Mouse (Mus musculus) left cerebral cortex, adult 9 months (tissue): Measurements from ENCODE around the gene Tpst1.
A peak's percentile ranks its signal among the peaks of the same experiment; 100 is the strongest.
"Not testable (repeated sequence)": the region's sequence is repeated elsewhere in the genome, so short reads cannot be mapped to it uniquely, and the experiment has no call there.

Source experiments
- DNase-seq, 2 experiments: peaks; one replicate each; pipeline ENCODE4 v3.0.0; 2022; ENCODE audit warnings: low spot score in 2 of 2

The Tpst1 gene

GRCm38 (mm10) chr5:130073026-130073425 lies at the start of gene Tpst1:
Gene Tpst1, plus strand, starts transcription at chr5:130073326.
- DNase-seq = no peak

- DNase-seq = peak; percentile 50 to 81
Observed at GRCm38 (mm10) chr5:130023767-130024539, 49.2 kb upstream of the Tpst1 start.

DNA sequence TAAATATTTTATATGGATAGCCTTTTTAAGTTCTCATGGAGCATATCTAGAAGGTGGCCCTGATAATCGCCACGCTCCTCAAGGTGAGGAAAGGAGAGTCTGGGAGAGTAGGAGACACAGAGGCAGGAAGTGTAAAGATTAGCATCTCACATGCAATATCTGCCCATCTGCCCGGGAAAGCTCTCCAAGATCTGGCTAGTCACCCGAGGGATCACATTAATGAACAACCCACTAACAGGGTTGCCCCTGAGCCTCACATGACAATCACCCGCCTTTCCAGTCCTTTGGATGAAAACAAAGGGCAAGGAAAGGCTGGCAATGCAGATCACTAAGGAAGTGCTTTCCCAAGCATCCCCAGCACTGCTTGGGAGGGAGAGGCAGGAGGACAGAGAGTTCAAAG lies 46.0 kb upstream of the Tpst1 start:
- no peak for DNase-seq

DNA sequence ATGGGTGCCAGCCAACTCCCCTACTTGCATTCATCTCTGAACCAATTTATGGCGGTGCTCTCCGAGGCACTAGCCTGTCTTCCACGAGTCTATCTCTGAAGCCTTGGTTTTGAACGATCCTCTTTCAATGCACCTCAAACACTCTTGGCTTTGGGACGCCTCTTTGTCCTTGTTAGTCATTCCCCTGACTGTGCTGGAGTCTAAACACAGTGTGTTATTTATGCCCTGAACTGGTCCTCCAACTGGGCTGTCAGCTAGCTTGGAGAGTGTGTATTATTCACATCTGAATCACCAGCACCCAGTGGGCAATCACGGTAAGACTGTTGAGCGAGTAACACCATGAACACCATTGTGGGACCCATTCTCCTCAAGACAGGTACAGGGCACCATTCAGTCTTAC lies 45.4 kb upstream of the Tpst1 start:
- no peak for DNase-seq

DNA sequence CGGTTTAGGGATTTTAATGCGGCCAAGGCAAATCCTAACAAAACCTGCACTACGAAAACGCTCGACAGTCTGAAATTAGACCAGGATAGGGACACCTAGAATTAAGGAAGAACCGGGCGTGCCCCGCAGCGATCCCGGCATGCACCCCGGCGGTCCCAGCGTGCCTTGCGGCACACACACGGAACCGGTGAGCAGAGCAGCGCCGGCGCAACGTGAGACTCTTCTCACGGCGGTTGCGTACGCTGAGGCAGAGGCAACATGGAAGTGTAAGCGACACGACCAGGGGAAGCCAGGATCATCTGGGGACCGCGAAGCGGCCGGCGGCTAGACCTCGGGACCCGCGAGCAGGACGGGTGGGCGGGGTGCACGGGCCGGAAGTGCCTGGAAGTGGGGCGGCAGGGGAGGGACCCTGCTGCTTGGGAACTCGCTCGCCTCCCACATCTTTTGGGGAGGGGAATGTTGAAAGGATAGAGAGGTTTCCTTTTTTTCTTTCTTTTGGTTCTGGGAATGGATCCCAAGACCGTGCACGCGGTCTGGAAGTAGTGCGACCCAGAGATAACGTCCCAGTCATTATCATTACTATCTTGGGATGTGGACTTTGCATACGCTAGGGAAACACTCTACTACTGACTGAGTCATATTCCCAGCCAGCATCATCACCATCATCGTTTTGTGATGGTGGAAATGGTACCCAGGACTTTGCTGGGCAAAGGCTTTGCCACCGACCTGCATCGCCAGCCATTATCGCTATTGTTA lies 43.8 kb upstream of the Tpst1 start, which contains the start of the genes Asl and Crcp:
TSS of gene Asl (minus strand) at position 106 of the 756 bp plus-strand sequence.
TSS of gene Crcp (plus strand) at position 149 of the 756 bp plus-strand sequence.
- peak; percentile 54 to 83 for DNase-seq

- DNase-seq = no peak
Observed at GRCm38 (mm10) chr5:130031410-130032390, 41.4 kb upstream of the Tpst1 start.

- DNase-seq = no peak
Observed at GRCm38 (mm10) chr5:130033869-130034268, 39.3 kb upstream of the Tpst1 start.

- DNase-seq = not testable (repeated sequence)
Observed at GRCm38 (mm10) chr5:130036300-130036699, 36.8 kb upstream of the Tpst1 start.

DNA sequence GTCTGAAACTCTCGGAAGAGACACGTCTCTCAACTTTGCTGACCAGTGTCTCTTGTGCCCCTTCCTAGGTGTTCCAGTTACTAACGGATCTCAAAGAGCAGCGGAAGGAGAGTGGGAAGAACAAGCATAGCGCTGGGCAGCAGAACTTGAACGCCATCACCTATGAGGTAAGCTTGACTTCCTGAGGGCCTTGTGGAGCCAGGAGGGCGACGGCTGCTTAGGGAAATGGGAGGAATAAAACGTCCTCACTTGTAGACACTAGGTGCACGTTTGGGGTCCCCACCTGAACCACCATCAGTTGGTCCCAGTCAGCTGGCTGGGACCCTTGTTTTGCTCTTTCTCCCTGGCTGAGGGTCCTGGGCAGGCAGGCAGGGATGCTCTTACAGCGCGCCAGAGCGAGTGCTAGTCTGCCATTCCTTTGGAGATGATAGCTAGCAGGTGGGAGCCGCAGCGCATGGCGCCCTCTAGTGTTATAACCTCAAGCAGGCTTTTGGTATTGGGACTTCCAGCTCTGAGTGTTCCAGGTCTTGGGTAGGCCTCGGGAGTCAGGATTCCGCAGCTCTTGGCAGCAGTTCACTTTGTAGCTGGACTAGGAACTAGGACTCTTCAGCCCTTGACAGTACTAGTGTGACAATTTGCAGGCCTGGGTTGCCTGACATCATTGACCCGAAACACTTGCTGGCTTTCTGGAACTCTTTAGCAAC lies 35.2 kb upstream of the Tpst1 start:
- DNase-seq = peak in 1 of 2 experiments; percentile 67

GRCm38 (mm10) chr5:130040797-130041196 lies 32.3 kb upstream of the Tpst1 start:
- no peak for DNase-seq

GRCm38 (mm10) chr5:130041262-130041661 lies 31.9 kb upstream of the Tpst1 start:
- DNase-seq = no peak

GRCm38 (mm10) chr5:130043741-130044140 lies 29.4 kb upstream of the Tpst1 start:
- DNase-seq = no peak

DNA sequence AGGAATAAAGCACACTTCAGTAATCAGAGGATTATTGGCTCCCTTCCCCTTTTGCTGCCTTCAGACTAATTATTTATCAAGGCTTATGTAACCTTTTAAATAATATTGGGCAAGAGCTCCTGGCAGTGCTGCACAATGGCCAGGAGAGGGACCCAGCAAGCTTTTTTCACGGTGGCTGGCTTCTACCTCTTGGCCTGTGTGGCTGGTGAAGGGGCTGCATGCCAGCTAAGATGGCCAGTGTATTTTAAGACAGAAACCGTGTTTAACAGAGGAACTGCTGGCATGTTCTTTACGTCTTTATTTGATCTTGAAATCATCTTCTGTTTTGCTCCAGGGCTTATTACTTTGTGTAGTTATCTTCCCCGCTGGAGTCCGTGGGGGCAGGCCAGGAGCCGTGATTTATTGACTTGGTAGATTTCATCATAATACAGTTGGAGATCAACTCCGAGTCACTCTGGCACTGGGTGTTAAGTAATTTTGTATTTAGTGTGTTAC lies 28.9 kb upstream of the Tpst1 start:
- peak in 1 of 2 experiments; percentile 61 for DNase-seq

- DNase-seq = no peak
Observed at GRCm38 (mm10) chr5:130046100-130046499, 27.0 kb upstream of the Tpst1 start.

DNA sequence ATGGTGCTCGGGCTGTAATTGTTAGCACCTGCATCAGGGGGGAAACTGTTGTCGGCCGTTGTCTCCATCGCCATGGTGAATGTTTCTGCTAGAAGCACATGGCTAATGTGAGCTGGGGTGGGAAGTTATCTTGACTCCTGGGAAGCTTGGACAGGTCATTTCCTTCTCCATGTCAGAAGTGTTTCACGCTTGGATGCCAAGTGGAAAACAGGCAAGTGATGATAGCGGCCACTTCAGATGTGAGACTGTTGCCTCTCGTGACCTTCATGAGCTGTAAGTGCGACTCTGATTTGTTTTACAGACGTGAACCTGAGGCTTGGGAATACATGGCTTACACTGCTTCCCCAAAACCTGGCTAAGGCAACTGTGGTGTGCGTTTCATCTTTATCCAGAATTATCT lies 26.5 kb upstream of the Tpst1 start:
- no peak for DNase-seq

DNA sequence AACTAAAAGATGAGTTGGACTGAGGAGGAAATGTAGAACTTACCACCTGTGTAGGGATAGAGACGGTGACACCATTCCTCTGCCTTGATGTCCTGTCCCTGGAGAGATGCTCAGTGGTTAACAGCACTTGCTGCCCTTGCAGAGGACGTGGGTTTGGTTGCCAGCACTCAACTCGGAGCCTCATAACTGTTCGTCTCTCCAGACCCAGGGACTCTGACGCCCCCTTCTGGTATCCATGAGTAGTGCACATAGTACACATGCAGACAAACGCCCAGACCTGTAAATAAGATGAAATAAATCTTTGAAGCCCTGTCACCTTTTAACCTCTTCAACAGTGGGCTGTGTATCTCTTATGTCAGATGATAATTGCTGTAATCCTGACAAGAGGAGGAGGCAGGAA lies 26.1 kb upstream of the Tpst1 start:
- DNase-seq = no peak

GRCm38 (mm10) chr5:130048786-130049520 lies 24.2 kb upstream of the Tpst1 start:
- DNase-seq = no peak

GRCm38 (mm10) chr5:130050416-130050815 lies 22.7 kb upstream of the Tpst1 start:
- DNase-seq = no peak

- DNase-seq = no peak
Observed at GRCm38 (mm10) chr5:130051073-130051860, 21.9 kb upstream of the Tpst1 start.
